Mouse (Mus musculus) adrenal gland, postnatal 4 days (tissue): Measurements from ENCODE around the gene Tmeff2. TPM values are rescaled to one million over a fixed set of nuclear protein-coding genes. Genes with fewer than 3 reads are reported as not detected.

Experiments
- DNase-seq, 2 experiments: peaks; one replicate each; pipeline ENCODE4 v3.0.0; 2021 to 2022; ENCODE audit warnings: low spot score in 2 of 2, mixed read lengths in 2 of 2
- total RNA-seq, 2 experiments: library from RNA; stranded (reverse); gene quantifications; 2 replicates each; pipeline ENCODE4 v1.2.3; 2021

The Tmeff2 gene
- total RNA-seq, 2 experiments from 2014 or later = 11.5 to 12.7 TPM

GRCm38 (mm10) chr1:51101034-51101590 lies 200.7 kb downstream of the Tmeff2 start:
- no peak for DNase-seq

- DNase-seq = no peak
These were observed 204.3 kb downstream of the Tmeff2 start for GRCm38 (mm10) chr1:51104698-51105097.

DNA sequence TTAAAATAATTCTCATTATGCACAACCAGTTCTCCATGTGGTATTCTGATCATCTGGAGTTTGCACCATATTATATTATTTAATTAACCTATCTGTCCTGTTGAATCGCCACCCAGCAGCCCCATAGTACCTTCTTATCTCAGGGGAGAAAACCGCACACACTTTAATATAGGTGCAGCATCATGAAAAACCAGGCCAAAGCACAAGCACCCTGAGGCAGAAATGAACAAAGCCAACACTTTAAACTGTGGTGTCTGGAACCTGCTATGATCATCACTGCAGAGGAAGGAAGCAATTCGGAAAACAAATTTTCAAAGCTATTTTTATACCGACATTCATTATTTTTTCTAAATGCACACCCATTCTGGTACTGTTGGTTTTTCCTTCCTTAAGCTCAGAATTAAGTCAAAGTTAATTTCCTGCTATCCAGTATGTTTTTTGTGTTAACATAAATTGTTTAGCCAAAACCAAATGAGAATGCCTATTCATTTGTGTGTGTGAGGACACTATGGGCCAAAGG lies 206.0 kb downstream of the Tmeff2 start:
- no peak for DNase-seq

- DNase-seq = no peak
These were observed 206.9 kb downstream of the Tmeff2 start for GRCm38 (mm10) chr1:51107299-51107698.

- DNase-seq = no peak
These were observed 214.3 kb downstream of the Tmeff2 start for GRCm38 (mm10) chr1:51114721-51115120.

DNA sequence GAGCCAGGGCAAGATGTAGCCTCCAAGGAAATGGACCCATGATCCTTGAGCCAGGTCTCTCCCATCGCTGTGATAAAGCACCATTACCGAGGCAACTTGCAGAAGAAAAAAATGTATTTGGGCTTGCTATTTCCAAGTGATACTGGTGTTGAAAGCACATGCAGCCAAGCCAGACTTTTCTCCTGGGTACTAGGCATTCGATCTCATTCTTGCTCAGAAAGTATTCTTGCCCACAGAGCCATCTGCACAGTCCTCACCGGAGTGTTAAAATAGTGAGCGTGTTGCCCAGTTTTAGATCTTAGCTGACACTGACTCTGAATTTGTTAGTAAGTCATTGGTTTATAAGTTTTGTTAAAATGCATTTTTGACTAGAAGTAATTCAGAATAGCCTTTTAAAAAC lies 215.3 kb downstream of the Tmeff2 start:
- DNase-seq = no peak

- DNase-seq = no peak
These were observed 217.4 kb downstream of the Tmeff2 start for GRCm38 (mm10) chr1:51117830-51118229.

- DNase-seq = no peak
These were observed 225.4 kb downstream of the Tmeff2 start for GRCm38 (mm10) chr1:51125671-51126424.

GRCm38 (mm10) chr1:51126425-51126765 lies 225.9 kb downstream of the Tmeff2 start:
- DNase-seq = no peak

- no peak for DNase-seq
These were observed 236.3 kb downstream of the Tmeff2 start for GRCm38 (mm10) chr1:51136792-51137191.

- no peak for DNase-seq
These were observed 239.2 kb downstream of the Tmeff2 start for GRCm38 (mm10) chr1:51139605-51140004.

DNA sequence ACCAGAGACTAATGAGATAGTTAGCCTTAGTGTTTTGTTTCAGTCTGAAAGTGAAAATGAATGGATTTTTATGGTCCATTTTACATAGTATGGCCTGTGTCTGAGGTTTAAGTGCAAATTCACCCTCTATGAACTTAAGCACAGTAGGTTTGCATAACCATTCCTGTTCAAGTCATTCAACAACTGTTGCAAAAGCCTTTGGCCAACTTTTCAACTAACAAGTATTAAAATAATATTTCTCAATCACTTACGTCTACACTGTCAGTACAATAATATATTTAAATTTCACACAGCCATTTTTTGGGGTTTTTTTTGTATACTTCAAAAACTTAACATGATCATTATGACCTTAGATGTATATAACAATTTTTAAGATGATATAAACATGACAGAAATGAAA lies 240.9 kb downstream of the Tmeff2 start:
- no peak for DNase-seq

GRCm38 (mm10) chr1:51142729-51143128 lies 242.3 kb downstream of the Tmeff2 start:
- DNase-seq = no peak

GRCm38 (mm10) chr1:51145693-51146092 lies 245.2 kb downstream of the Tmeff2 start:
- DNase-seq = no peak

DNA sequence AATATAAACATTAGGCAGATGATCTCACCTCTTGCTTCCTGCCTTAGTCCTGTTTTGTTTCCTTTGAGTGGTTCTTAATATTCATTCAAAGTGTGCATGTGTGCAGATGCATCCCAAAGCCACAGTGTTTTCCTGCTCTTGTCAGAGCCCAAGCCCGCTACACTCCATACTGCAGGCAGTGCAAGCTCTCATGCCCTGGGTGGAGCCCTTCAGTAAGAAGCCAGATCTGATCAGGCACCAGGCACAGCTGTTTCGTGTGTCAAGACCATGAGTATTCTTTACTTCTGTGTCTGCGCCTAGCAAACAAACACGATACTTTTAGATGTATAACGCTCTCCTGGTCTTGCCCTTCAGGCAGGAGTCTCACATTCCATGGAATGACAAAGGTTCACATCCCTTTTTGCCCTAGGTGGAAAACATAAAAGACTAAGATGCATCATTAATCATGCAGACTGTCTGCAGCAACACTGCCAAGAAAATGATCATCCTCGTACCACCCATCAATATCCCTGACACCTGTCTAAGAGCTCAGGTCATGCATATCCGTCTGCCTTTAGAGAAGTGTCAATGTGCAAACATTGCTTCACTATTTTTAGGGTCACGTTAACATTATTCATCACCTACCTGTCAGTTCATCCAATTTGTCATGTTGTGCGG lies 248.2 kb downstream of the Tmeff2 start:
- DNase-seq = no peak

DNA sequence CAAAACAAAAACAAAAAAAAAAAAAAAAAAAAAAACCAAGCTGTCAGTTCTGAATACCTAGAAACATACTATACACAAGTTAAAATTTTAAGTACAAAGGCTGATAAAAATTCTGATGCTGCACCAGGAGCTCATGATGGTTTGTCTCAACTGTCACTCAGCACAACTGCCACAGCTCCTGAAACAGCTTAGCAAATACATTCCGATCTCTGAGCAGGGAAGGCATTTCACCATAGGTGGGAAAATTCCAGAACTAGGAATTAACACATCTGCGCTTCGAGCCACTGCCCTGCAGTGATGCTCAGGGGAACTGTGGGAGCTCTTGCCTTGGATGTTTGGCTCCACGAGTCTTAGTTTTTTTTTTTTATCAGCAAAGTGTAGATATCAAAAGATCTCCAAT lies 249.0 kb downstream of the Tmeff2 start:
- DNase-seq = no peak

- no peak for DNase-seq
These were observed 249.4 kb downstream of the Tmeff2 start for GRCm38 (mm10) chr1:51149890-51150289.

GRCm38 (mm10) chr1:51152017-51152416 lies 251.6 kb downstream of the Tmeff2 start:
- DNase-seq = no peak

DNA sequence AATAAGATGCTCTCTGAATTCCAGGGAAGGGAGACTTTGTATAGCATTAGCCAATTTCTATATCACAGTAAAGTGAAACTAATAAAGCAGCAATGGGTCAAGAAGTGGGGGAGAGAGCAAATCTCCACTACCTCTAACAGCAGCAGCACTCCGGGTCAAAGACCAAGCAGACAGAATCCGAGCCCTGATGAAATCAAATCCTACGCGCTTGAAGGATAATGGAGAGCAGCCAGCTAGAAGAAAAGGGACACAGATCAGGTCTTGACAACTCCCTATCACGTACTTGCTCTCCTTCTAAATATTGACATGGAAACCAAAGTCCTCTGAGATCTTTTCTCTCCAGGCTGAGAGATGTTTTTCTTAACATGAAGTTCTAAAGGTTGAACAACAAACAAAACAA lies 252.4 kb downstream of the Tmeff2 start:
- no peak for DNase-seq

DNA sequence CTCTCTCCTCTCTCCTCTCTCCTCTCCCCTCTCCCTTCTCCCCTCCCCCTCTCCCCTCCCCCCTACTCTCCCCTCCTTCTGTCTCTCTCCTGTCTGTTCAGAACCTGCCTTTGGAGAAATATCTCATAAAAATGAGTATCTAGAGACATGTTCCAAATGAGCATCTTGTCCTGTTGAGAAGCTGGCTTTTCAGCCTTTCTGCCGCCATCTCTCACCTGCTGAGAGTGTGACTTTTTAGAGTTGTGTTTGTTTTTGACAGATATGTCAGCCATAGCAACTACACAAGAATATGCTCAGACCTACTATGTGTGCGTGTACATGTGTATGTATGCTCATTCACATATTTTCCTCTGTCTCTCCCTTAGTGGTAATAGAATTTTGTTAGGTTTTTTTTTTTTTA lies 283.8 kb downstream of the Tmeff2 start:
- no peak for DNase-seq

DNA sequence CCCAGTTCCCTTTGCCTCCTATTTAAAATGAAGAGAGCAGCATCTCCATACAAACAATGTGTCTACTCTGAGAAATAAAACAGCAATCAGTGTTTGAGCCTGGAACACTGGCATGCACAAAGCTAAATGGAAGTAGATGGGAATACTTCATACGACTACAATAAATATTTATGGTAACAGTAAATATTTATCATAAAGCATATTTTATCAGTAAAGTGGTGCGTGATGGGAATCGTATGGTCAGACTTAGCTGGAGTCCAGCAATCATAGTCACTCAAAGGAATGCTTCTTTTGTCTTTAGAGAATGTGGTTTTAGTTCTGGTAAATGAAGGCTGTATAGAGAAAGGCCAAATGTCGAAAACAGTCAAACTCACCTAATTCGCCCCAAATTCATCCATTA lies 288.6 kb downstream of the Tmeff2 start:
- no peak for DNase-seq

- no peak for DNase-seq
These were observed 290.8 kb downstream of the Tmeff2 start for GRCm38 (mm10) chr1:51191253-51191652.
